Mouse (Mus musculus): ENCODE results near the gene Prpsap1. TPM values are rescaled to one million over a fixed set of nuclear protein-coding genes. Genes with fewer than 3 reads are reported as not detected.
"Not testable (repeated sequence)": the region's sequence is repeated elsewhere in the genome, so short reads cannot be mapped to it uniquely, and the experiment has no call there.

The Prpsap1 gene
- polyA plus RNA-seq, 1 experiment from 2014 or later, result 227 TPM

DNA sequence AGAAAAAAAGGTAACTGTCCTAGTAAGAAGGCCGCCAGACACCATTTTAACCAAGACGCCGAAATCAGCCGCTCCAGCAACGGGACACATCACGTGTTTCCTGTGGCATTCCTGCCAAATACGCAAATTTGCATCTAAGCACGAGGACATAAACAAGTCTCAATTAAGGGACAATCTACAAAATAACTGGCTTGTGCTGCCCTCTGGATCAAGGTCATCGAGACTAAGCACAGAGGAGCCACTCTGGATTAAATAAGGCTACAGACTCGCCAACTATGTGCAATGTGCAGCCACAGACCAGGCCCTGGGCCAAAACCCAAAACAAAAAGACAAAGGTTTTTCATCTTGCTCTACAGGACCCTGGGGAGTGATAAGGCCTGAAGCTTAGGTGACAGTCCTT lies 18.0 kb downstream of the Prpsap1 start:
- no peak overlapping the region for H3K4me3 ChIP-seq
- H3K9me3 ChIP-seq (replicated peaks), result no peaks in the 10 kb centered on the region
- peaks cover 100% of the 10 kb centered on the region for H3K36me3 ChIP-seq
- DNase-seq (ENCODE audit: low spot score), result no peak
- H3K27ac ChIP-seq (replicated peaks), result 0 out of 2 replicates have a peak overlapping the region, but pooled peaks have one; percentile 33
- WGBS, result 92% methylated on average over 10 of the region's 10 CpGs
- H3K27me3 ChIP-seq (ENCODE audit: low read depth, poor library complexity, severe bottlenecking), result no peaks in the 10 kb centered on the region
- H3K4me1 ChIP-seq, result peaks cover 22% of the 10 kb centered on the region

- Histone ChIP-seq H3K4me1 (peaks cover 4% of the 10 kb centered on the region; the same call in 1 of the 2 replicates), H3K36me3 (peaks cover 85% of the 10 kb centered on the region), H3K9me3 (replicated peaks) (no peaks in the 10 kb centered on the region), H3K4me3 (no peak overlapping the region), H3K27ac (replicated peaks) (no peak overlapping the region), H3K27me3 (ENCODE audit: low read depth, poor library complexity, severe bottlenecking) (no peaks in the 10 kb centered on the region)
- DNase-seq (ENCODE audit: low spot score), result no peak
- WGBS, result 86% methylated on average over 4 of the region's 4 CpGs
These were observed 21.7 kb downstream of the Prpsap1 start for GRCm38 (mm10) chr11:116472275-116472674.

GRCm38 (mm10) chr11:116470896-116471295 lies 23.1 kb downstream of the Prpsap1 start:
- WGBS, result 91% methylated on average over 4 of the region's 4 CpGs
- no peaks in the 10 kb centered on the region for H3K4me1 ChIP-seq
- DNase-seq (ENCODE audit: low spot score), result no peak
- H3K27me3 ChIP-seq (ENCODE audit: low read depth, poor library complexity, severe bottlenecking), result no peaks in the 10 kb centered on the region
- no peak overlapping the region for H3K4me3 ChIP-seq
- no peak overlapping the region for H3K27ac ChIP-seq (replicated peaks)
- no peaks in the 10 kb centered on the region for H3K9me3 ChIP-seq (replicated peaks)
- peaks cover 71% of the 10 kb centered on the region for H3K36me3 ChIP-seq

DNA sequence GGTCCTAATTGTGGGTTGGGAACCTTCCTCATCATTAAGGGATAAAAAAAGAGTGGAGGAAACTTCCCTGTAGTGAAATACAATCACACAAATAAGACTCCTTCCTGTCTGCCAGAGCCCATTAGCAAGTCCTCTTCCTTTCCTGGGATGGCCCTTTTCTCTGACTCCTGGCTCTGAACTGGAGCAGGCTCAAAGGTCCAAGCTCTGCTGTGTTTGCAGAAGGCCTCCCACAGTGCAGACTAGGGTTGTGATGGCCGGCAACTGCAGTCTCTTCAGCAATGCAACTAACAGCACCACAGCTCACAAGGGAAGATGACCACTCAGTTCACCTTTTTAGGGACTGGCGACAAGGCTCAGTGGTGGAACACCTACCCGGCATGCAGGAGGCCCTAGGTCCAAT lies 23.8 kb downstream of the Prpsap1 start:
- no peak for DNase-seq (ENCODE audit: low spot score)
- Histone ChIP-seq H3K4me3 (no peak overlapping the region), H3K27ac (replicated peaks) (no peak overlapping the region), H3K4me1 (no peaks in the 10 kb centered on the region), H3K9me3 (replicated peaks) (no peaks in the 10 kb centered on the region), H3K27me3 (ENCODE audit: low read depth, poor library complexity, severe bottlenecking) (no peaks in the 10 kb centered on the region), H3K36me3 (peaks cover 64% of the 10 kb centered on the region)
- WGBS, result 87% methylated on average over 3 of the region's 3 CpGs

DNA sequence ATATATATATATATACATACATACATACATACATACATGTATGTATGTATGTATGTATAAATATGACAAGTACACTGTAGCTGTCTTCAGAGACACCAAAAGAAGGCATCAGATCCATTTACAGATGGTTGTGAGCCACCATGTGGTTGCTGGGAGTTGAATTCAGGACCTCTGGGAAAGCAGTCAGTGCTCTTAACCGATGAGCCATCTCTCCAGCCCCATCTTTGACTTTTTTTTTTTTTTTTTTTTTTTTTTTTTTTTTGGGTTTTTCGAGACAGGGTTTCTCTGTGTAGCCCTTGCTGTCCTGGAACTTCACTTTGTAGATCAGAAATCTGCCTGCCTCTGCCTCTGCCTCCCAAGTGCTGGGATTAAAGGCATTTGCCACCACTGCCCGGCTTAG lies 25.7 kb downstream of the Prpsap1 start:
- H3K4me1 ChIP-seq; H3K27ac ChIP-seq (replicated peaks); H3K27me3 ChIP-seq (ENCODE audit: low read depth, poor library complexity, severe bottlenecking); H3K9me3 ChIP-seq (replicated peaks); DNase-seq (ENCODE audit: low spot score); H3K4me3 ChIP-seq: not testable (repeated sequence)
- peaks cover 45% of the 10 kb centered on the region for H3K36me3 ChIP-seq
- 88% methylated on average over 3 of the region's 3 CpGs for WGBS

DNA sequence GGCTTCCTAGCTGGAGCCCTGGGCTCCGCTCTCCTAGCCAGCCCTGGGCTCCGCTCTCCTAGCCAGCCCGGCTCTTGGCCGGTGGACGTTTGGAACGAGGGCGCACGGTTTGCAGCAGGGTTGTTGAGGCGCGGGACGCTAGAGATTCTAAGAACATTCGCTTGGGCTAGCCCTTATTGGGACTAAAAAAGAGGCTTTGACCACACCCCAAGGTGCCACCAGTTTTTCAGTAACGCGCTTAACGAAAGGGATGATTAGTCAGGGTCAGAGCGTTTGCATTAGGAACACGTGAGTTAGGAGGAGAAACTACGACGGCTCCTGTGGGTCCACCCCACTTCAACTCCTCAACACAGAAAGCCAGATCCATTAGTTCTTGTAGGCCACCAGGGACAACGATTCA lies 27.9 kb downstream of the Prpsap1 start, which contains the start of gene Qrich2:
Gene Qrich2 (minus strand): TSS at position 101 of the 400 bp plus-strand sequence.
- no peak for DNase-seq (ENCODE audit: low spot score)
- 65% methylated on average over 20 of the region's 20 CpGs for WGBS
- peaks cover 23% of the 10 kb centered on the region for H3K36me3 ChIP-seq

GRCm38 (mm10) chr11:116463833-116464232 lies 30.2 kb downstream of the Prpsap1 start:
- 22% methylated on average over 2 of the region's 2 CpGs for WGBS
- Histone ChIP-seq H3K36me3 (0 out of 2 replicates have a peak, but pooled peaks cover under 1% of the 10 kb centered on the region), H3K4me1 (peaks cover 14% of the 10 kb centered on the region), H3K27me3 (ENCODE audit: low read depth, poor library complexity, severe bottlenecking) (no peaks in the 10 kb centered on the region), H3K27ac (replicated peaks) (peak overlapping the region; percentile 57; the same call in 1 of the 2 replicates), H3K4me3 (no peak overlapping the region), H3K9me3 (replicated peaks) (no peaks in the 10 kb centered on the region)
- DNase-seq (ENCODE audit: low spot score), result peak; percentile 83

More for the DNA sequence above, 27.9 kb downstream of the Prpsap1 start, which contains the start of gene Qrich2:
- Histone ChIP-seq H3K27me3 (ENCODE audit: low read depth, poor library complexity, severe bottlenecking) (no peaks in the 10 kb centered on the region), H3K4me3 (no peak within 1 kb of the TSS), H3K4me1 (peaks cover 7% of the 10 kb centered on the region), H3K9me3 (replicated peaks) (no peaks in the 10 kb centered on the region), H3K27ac (replicated peaks) (no peak within 1 kb of the TSS)

GRCm38 (mm10) chr11:116463338-116463737 lies 30.7 kb downstream of the Prpsap1 start:
- DNase-seq (ENCODE audit: low spot score), result no peak
- H3K27ac ChIP-seq (replicated peaks), result peak overlapping the region; percentile 57; the same call in 1 of the 2 replicates
- no peaks in the 10 kb centered on the region for H3K36me3 ChIP-seq
- H3K4me1 ChIP-seq, result peaks cover 14% of the 10 kb centered on the region
- WGBS, result 59% methylated on average over 5 of the region's 5 CpGs
- H3K9me3 ChIP-seq (replicated peaks), result no peaks in the 10 kb centered on the region
- no peak overlapping the region for H3K4me3 ChIP-seq
- H3K27me3 ChIP-seq (ENCODE audit: low read depth, poor library complexity, severe bottlenecking), result no peaks in the 10 kb centered on the region

GRCm38 (mm10) chr11:116459786-116460185 lies 34.2 kb downstream of the Prpsap1 start:
- H3K4me1 ChIP-seq, result peaks cover 14% of the 10 kb centered on the region
- no peak overlapping the region for H3K27ac ChIP-seq (replicated peaks)
- peaks cover 6% of the 10 kb centered on the region; the same call in 1 of the 2 replicates for H3K27me3 ChIP-seq (ENCODE audit: low read depth, poor library complexity, severe bottlenecking)
- 63% methylated on average over 4 of the region's 4 CpGs for WGBS
- DNase-seq (ENCODE audit: low spot score), result no peak
- H3K36me3 ChIP-seq, result no peaks in the 10 kb centered on the region
- no peak overlapping the region for H3K4me3 ChIP-seq
- no peaks in the 10 kb centered on the region for H3K9me3 ChIP-seq (replicated peaks)

DNA sequence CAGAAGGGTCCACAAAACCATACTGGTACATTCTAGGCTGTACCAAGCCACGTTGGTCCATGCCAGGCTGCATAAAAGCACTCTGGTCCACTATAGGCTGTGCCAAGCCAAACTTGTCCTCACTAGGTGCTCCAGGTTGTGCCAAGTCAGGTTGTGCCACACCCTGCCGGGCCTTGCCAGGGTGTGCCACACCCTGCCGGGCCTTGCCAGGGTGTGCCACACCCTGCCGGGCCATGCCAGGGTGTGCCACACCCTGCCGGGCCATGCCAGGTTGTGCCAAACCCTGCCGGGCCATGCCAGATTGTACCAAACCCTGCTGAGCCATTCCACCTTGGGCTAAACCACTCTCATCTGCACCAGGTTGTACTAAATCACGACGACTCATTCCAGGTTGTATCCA lies 37.8 kb downstream of the Prpsap1 start:
- 90% methylated on average over 8 of the region's 8 CpGs for whole genome bisulfite sequencing
- Histone ChIP-seq H3K27ac (replicated peaks) (no peak overlapping the region), H3K36me3 (no peaks in the 10 kb centered on the region), H3K27me3 (ENCODE audit: low read depth, poor library complexity, severe bottlenecking) (peaks cover 9% of the 10 kb centered on the region; the same call in 1 of the 2 replicates), H3K9me3 (replicated peaks) (no peaks in the 10 kb centered on the region), H3K4me3 (no peak overlapping the region), H3K4me1 (peaks cover 6% of the 10 kb centered on the region; the same call in 1 of the 2 replicates)
- DNase-seq (ENCODE audit: low spot score), result no peak

DNA sequence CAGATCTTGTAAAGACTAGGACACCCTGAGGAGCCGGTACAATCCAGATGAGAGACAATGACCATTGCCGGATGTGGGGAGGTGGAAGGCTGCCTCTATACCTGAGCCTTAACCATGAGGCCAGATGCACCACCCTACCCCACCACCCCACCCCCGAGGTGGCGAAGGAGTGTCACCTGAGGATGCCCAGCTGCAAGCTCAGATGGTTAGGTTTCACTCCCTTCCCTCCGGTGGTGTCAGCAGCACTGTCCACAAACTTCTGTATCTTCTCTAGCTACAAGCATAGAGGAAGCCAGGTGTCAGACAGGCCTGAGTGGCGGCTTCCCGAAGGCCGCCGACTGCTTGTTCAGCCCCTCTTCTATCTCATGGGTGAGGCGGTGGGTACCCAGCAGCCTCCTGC lies 40.1 kb downstream of the Prpsap1 start:
- no peaks in the 10 kb centered on the region for H3K36me3 ChIP-seq
- H3K27me3 ChIP-seq (ENCODE audit: low read depth, poor library complexity, severe bottlenecking), result peaks cover 9% of the 10 kb centered on the region; the same call in 1 of the 2 replicates
- H3K4me3 ChIP-seq, result no peak overlapping the region
- no peaks in the 10 kb centered on the region for H3K4me1 ChIP-seq
- H3K27ac ChIP-seq (replicated peaks), result no peak overlapping the region
- no peak for DNase-seq (ENCODE audit: low spot score)
- WGBS, result 93% methylated on average over 10 of the region's 10 CpGs
- H3K9me3 ChIP-seq (replicated peaks), result peaks cover 16% of the 10 kb centered on the region; the same call in 1 of the 2 replicates

DNA sequence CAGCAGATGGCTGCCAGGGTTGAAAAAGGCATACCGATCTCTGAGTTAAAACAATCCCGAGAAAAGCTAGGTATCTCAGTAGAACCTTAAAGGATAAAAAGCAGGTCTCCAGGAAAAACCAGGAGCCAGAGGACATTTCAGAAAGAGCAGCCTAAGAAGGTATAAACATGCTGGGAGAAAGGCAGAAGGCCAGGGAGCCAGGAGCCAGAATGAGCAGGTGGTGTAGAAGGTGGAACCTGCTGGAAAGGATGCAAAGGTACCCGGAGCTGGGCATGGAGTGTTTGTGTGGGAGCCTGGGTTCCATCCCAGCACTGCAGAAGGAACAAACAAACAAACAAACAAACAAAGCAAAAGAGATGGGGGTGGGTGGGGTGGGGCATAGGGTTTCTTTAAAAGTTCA lies 44.7 kb downstream of the Prpsap1 start:
- 93% methylated on average over 3 of the region's 3 CpGs for WGBS
- H3K4me1 ChIP-seq, result peaks cover 27% of the 10 kb centered on the region
- DNase-seq (ENCODE audit: low spot score), result no peak

DNA sequence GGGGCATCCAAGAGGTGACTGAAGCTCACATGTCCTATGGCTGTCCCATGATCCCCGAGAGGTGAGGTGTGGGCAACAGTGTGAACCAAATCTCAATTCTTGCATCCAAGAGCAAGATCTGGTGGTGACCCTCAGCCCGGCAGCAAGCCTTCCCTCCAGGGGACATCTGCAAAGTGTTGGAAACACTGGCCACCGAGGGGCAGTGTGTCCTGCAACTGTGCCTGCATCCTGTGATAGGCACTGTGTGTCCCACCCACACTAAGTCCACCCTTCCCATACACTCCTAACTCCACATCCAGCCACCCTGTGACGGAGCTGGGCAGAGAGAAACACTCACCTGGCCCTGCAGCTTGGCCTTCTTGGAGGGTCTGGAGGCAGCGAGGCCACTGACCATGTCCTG lies 46.2 kb downstream of the Prpsap1 start:
- WGBS, result 69% methylated on average over 5 of the region's 5 CpGs
- no peak overlapping the region for H3K27ac ChIP-seq (replicated peaks)
- peaks cover 42% of the 10 kb centered on the region for H3K4me1 ChIP-seq
- H3K4me3 ChIP-seq, result no peak overlapping the region
- H3K36me3 ChIP-seq, result no peaks in the 10 kb centered on the region
- H3K27me3 ChIP-seq (ENCODE audit: low read depth, poor library complexity, severe bottlenecking), result peaks cover 23% of the 10 kb centered on the region
- no peak for DNase-seq (ENCODE audit: low spot score)
- H3K9me3 ChIP-seq (replicated peaks), result peaks cover 16% of the 10 kb centered on the region; the same call in 1 of the 2 replicates

More for the DNA sequence above, 44.7 kb downstream of the Prpsap1 start:
- Histone ChIP-seq H3K9me3 (replicated peaks) (peaks cover 16% of the 10 kb centered on the region; the same call in 1 of the 2 replicates), H3K4me3 (no peak overlapping the region), H3K27me3 (ENCODE audit: low read depth, poor library complexity, severe bottlenecking) (peaks cover 26% of the 10 kb centered on the region), H3K36me3 (no peaks in the 10 kb centered on the region), H3K27ac (replicated peaks) (no peak overlapping the region)
